In the genomic region with DNA sequence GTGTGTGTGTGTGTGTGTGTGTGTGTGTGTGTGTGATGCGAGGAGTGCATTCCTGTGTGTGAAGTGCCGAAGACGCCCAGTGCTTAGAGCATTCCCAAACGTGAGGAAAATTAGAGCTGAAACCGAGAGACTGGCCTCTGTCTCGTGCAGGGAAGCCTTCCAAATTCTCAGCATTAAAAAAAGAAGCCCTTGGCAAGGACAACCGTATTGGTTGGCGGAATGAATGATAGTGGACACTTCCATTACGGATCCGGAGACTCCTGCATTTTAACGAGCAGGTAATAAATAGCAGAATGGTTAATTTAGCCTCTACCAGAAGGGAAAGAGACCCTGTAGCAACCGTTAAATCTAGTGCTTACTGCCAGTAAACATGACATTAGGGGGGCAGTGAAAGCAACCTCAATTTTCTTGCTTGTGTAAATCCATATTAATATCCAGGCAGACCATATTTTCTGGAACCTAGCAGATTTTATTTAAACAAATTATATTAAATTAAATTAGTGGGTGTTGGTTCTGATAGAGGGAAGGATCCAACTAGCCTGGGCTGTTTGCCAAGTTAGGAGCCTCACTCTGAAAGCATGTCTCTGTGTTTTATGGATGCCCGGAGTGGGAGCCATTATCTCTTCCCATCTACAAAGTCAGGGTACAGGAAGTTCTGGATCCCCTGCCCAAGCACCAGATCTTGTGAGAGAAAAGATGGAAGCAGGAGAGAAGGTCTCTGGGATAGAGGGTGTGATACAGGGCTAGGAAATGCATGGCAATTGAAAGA, we compare ENCODE assay signal across 26 mouse cellular contexts. TPM values are rescaled to one million over a fixed set of nuclear protein-coding genes. Genes with fewer than 3 reads are reported as not detected.
A peak's percentile ranks its signal among the peaks of the same experiment; 100 is the strongest.
DNase-seq lines count a peak whose midpoint lies in the region; ATAC-seq and TF ChIP-seq lines count a peak whose summit lies in the region.
"Had no signal": no experiment of that assay in that cellular context is flagged by ENCODE, and none has a peak within 500 bp of the region (broad histone marks: within the 10 kb centered on the region; RNA-seq: fewer than 3 reads in every experiment).

No protein-coding gene starts in this region.

- H3K4me1 ChIP-seq in hindbrain, postnatal 0 days (ENCODE audit: insufficient read depth, low read length) = no peaks in the 10 kb centered on the region
- no peaks in the 10 kb centered on the region for H3K4me1 ChIP-seq in hindbrain, embryonic 16.5 days (ENCODE audit: control insufficient read depth, insufficient read depth, low read depth, low read length)
- H3K4me1 ChIP-seq in lung, embryonic 14.5 days (ENCODE audit: insufficient read depth) = no peaks in the 10 kb centered on the region
- H3K4me1 ChIP-seq in lung, adult 2 months (ENCODE audit: control insufficient read depth, insufficient read depth, low read length) = no peaks in the 10 kb centered on the region
- H3K4me1 ChIP-seq: hindbrain, embryonic 12.5 days; midbrain, embryonic 15.5 days had no signal

- ATAC-seq in hindbrain, postnatal 0 days = no peak
- no peak for ATAC-seq in hindbrain, embryonic 16.5 days
- no peak for ATAC-seq in lung, embryonic 14.5 days (ENCODE audit: insufficient read depth)
- ATAC-seq: activated CD4-positive, CD25-positive, alpha-beta regulatory T cell, adult 4 months; forebrain, embryonic 16.5 days; intestine, postnatal 0 days; midbrain, embryonic 15.5 days had no signal

- H3K4me2 ChIP-seq in hindbrain, postnatal 0 days (ENCODE audit: low read depth, low read length) = no peak overlapping the region
- H3K4me2 ChIP-seq in hindbrain, embryonic 16.5 days (ENCODE audit: low read length) = no peak overlapping the region
- no peak overlapping the region for H3K4me2 ChIP-seq in lung, embryonic 14.5 days
- H3K4me2 ChIP-seq: embryonic facial prominence, embryonic 13.5 days; hindbrain, embryonic 12.5 days; midbrain, embryonic 15.5 days had no signal

- TF ChIP-seq POLR2A in lung, adult 2 months (IDR thresholded peaks at IDR 0.05; ENCODE audit: borderline replicate concordance, extremely low read depth, low read depth, low read length) = no peak
- no peak for TF ChIP-seq POLR2A in brain, embryonic 14.5 days (IDR thresholded peaks at IDR 0.05; ENCODE audit: borderline replicate concordance, extremely low read depth, insufficient read depth, insufficient read length, poor library complexity, severe bottlenecking)

- H3K9me3 ChIP-seq in hindbrain, postnatal 0 days (ENCODE audit: low read length) = no peaks in the 10 kb centered on the region
- H3K9me3 ChIP-seq in hindbrain, embryonic 16.5 days (ENCODE audit: control insufficient read depth, low read length) = no peaks in the 10 kb centered on the region
- H3K9me3 ChIP-seq in lung, embryonic 14.5 days (ENCODE audit: low read depth, low read length) = no peaks in the 10 kb centered on the region
- H3K9me3 ChIP-seq: embryonic facial prominence, embryonic 13.5 days; hindbrain, embryonic 12.5 days; midbrain, embryonic 15.5 days had no signal

- TF ChIP-seq CTCF in hindbrain, postnatal 0 days (IDR thresholded peaks at IDR 0.05; ENCODE audit: low read depth) = no peak
- no peak for TF ChIP-seq CTCF in lung, embryonic 14.5 days (IDR thresholded peaks at IDR 0.05; ENCODE audit: low read depth)
- no peak for TF ChIP-seq CTCF in lung, adult 2 months (IDR thresholded peaks at IDR 0.05; ENCODE audit: insufficient read depth, low read length)
- TF ChIP-seq CTCF in brain, embryonic 14.5 days (IDR thresholded peaks at IDR 0.05; ENCODE audit: borderline replicate concordance, extremely low read depth, insufficient read depth, insufficient read length) = no peak

- no peak overlapping the region for H3K27ac ChIP-seq in hindbrain, postnatal 0 days
- H3K27ac ChIP-seq in hindbrain, embryonic 16.5 days (ENCODE audit: low read depth, low read length) = no peak overlapping the region
- no peak overlapping the region for H3K27ac ChIP-seq in lung, embryonic 14.5 days (ENCODE audit: low read depth)
- H3K27ac ChIP-seq: embryonic facial prominence, embryonic 13.5 days; hindbrain, embryonic 12.5 days; midbrain, embryonic 15.5 days had no signal

- no peaks in the 10 kb centered on the region for H3K36me3 ChIP-seq in hindbrain, postnatal 0 days (ENCODE audit: insufficient read depth, low read length)
- H3K36me3 ChIP-seq in hindbrain, embryonic 16.5 days (ENCODE audit: control insufficient read depth, insufficient read depth, low read length) = no peaks in the 10 kb centered on the region
- H3K36me3 ChIP-seq in lung, embryonic 14.5 days (ENCODE audit: insufficient read depth) = no peaks in the 10 kb centered on the region
- H3K36me3 ChIP-seq: embryonic facial prominence, embryonic 13.5 days; G1E; hindbrain, embryonic 12.5 days; midbrain, embryonic 15.5 days had no signal

- 47% methylated on average over 13 of the region's 13 CpGs for WGBS in hindbrain, postnatal 0 days
- WGBS in hindbrain, embryonic 16.5 days = 54% methylated on average over 13 of the region's 13 CpGs
- WGBS in lung, embryonic 14.5 days = 56% methylated on average over 13 of the region's 13 CpGs
- WGBS in lung, adult 2 months = 66% methylated on average over 13 of the region's 13 CpGs

- H3K9ac ChIP-seq in hindbrain, postnatal 0 days (replicated peaks; ENCODE audit: low read length) = no peak overlapping the region
- H3K9ac ChIP-seq in hindbrain, embryonic 16.5 days (ENCODE audit: low read depth, low read length) = no peak overlapping the region
- no peak overlapping the region for H3K9ac ChIP-seq in lung, embryonic 14.5 days
- H3K9ac ChIP-seq: embryonic facial prominence, embryonic 13.5 days; hindbrain, embryonic 12.5 days; midbrain, embryonic 15.5 days had no signal

- peak; percentile 59 to 73 for DNase-seq in cerebellum, postnatal 14 days
- no peak for DNase-seq in cerebellum, adult 8-10 months
- DNase-seq in hindbrain, postnatal 0 days (ENCODE audit: low spot score) = peak; percentile 31
- DNase-seq in lung, embryonic 14.5 days = peak; percentile 51
- DNase-seq in lung, adult 2 months = no peak
- DNase-seq in brain, embryonic 14.5 days (ENCODE audit: low read depth) = peak; percentile 59
- DNase-seq in spleen, postnatal 14 days (ENCODE audit: low spot score in 2 of 2) = no peak
- DNase-seq: adrenal gland, postnatal 25 days; cerebellum, adult 9-10 months; gastrocnemius, postnatal 25 days; liver; lung, postnatal 14 days; spleen, adult 18-20 months; thymus, postnatal 36 days had no signal

- H3K27me3 ChIP-seq in hindbrain, postnatal 0 days (ENCODE audit: insufficient read depth, low read length) = no peaks in the 10 kb centered on the region; the same call in 1 of the 2 replicates
- no peaks in the 10 kb centered on the region for H3K27me3 ChIP-seq in hindbrain, embryonic 16.5 days (replicated peaks; ENCODE audit: control insufficient read depth, insufficient read depth, low read length)
- no peaks in the 10 kb centered on the region for H3K27me3 ChIP-seq in lung, embryonic 14.5 days (ENCODE audit: insufficient read depth, low read length)
- H3K27me3 ChIP-seq: embryonic facial prominence, embryonic 13.5 days; midbrain, embryonic 15.5 days had no signal

- no peak overlapping the region for H3K4me3 ChIP-seq in hindbrain, postnatal 0 days (ENCODE audit: low read length)
- no peak overlapping the region for H3K4me3 ChIP-seq in hindbrain, embryonic 16.5 days (ENCODE audit: low read length)
- H3K4me3 ChIP-seq in lung, embryonic 14.5 days (ENCODE audit: low read depth, low read length) = no peak overlapping the region
- no peak overlapping the region for H3K4me3 ChIP-seq in lung, adult 2 months (replicated peaks; ENCODE audit: extremely low read depth, low read depth, low read length)
- H3K4me3 ChIP-seq: embryonic facial prominence, embryonic 13.5 days; hindbrain, embryonic 12.5 days; midbrain, embryonic 15.5 days; myocyte had no signal

RNA-seq across cellular contexts. Expression of gene Asb18, which starts 57.5 kb away (rescaled TPM):
- 1.2 and 7.6 TPM in 2 replicates for total RNA-seq in hindbrain, postnatal 0 days (2014; rRNA removed)
- polyA plus RNA-seq in hindbrain, postnatal 0 days (2015; fragmentation: Nextera tagmentation; extraction: Ambion mirVana) = 0.49 and 0.95 TPM in 2 replicates
- 0.67 and 0.75 TPM in 2 replicates for polyA plus RNA-seq in hindbrain, embryonic 16.5 days (2015; fragmentation: Nextera tagmentation; extraction: Ambion mirVana)
- 0.11 TPM in 1 of 2 replicates, not detected in the other for polyA plus RNA-seq in lung, embryonic 14.5 days (2014; fragmentation: Nextera tagmentation; extraction: Ambion mirVana)
- 0.25 and 1.4 TPM in 2 replicates for polyA plus RNA-seq in lung, adult 2 months (2012; rRNA removed)
- polyA plus RNA-seq in brain, embryonic 14.5 days (2012; rRNA removed) = 0.25 and 0.59 TPM in 2 replicates
- total RNA-seq: adrenal gland, postnatal 25 days; megakaryocyte, adult 5-6 weeks had no signal
- polyA plus RNA-seq: activated CD4-positive, CD25-positive, alpha-beta regulatory T cell, adult 4 months; embryonic facial prominence, embryonic 13.5 days; G1E; intestine, postnatal 0 days; kidney, embryonic 16.5 days; stomach, embryonic 14.5 days had no signal

Comparison
In these comparisons a context has a peak if more than half of its experiments do, and no peak if none do; other contexts are left out.
1. DNase-seq: peak in cerebellum, postnatal 14 days (2 of 2), hindbrain, postnatal 0 days (single experiment), lung, embryonic 14.5 days (single experiment) and brain, embryonic 14.5 days (single experiment); none in cerebellum, adult 8-10 months (single experiment), lung, adult 2 months (single experiment) and spleen, postnatal 14 days (0 of 2).